Mouse (Mus musculus): ENCODE data around the gene Pacsin2.

GRCm38 (mm10) chr15:83495195-83495594 lies 30.8 kb upstream of the Pacsin2 start:
- TF ChIP-seq CTCF (IDR thresholded peaks at IDR 0.05; ENCODE audit: low read depth) (no peak), EP300 (optimal IDR thresholded peaks at IDR 0.05) (no peak)
